Mouse (Mus musculus): ENCODE results near the gene Ripor3. TPM values are rescaled to one million over a fixed set of nuclear protein-coding genes. Genes with fewer than 3 reads are reported as not detected.

Gene Ripor3
- total and polyA plus RNA-seq, 3 experiments = 0.17 TPM; not detected in 2

DNA sequence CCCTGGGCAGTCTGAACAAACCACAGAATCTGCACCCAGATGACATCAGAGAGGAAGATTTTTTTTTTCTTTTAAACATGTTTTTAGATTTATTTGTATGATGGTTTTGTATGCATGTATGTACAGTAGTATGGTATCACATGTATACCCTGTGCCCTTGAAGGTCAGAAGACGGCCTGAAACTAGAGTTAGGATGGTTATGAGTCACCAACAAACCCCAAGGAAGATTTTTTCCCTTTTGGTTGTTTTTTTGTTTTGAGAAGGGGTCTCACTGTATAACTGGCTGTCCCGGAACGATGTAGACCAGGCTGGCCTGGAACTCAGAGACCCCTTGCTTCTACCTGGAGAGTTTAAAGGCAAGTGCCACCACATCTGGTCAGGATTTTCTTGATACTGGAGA lies 79.4 kb downstream of the Ripor3 start (continued):
- TF ChIP-seq ZKSCAN1 (IDR thresholded peaks at IDR 0.05; ENCODE audit: borderline replicate concordance, low read depth, low read length) (no peak), IRF4 (IDR thresholded peaks at IDR 0.05; ENCODE audit: low read depth, low read length) (peak; percentile 87), SIN3A (IDR thresholded peaks at IDR 0.05; ENCODE audit: low read length) (peak; percentile 18; the same call in 1 of the 2 replicates), CHD2 (IDR thresholded peaks at IDR 0.05; ENCODE audit: low read length) (no peak), E2F4 (IDR thresholded peaks at IDR 0.05; ENCODE audit: insufficient replicate concordance, low read depth, low read length) (no peak)

Other genes starting within 250 kb of the Ripor3 start
- gene Ptpn1, start 78.6 kb downstream of the Ripor3 start, total RNA-seq (2012; rRNA removed) = 77.6 and 90.0 TPM in 2 replicates
- 69.8 and 78.5 TPM in 2 replicates for gene Ptpn1, start 78.6 kb downstream of the Ripor3 start, total RNA-seq (2014; rRNA removed)
- gene Ptpn1, start 78.6 kb downstream of the Ripor3 start, polyA plus RNA-seq (2012; ENCODE audit: insufficient read length, low read depth) = 131 and 139 TPM in 2 replicates
- 2.1 and 2.8 TPM in 2 replicates for gene Pard6b, start 70.4 kb upstream of the Ripor3 start, total RNA-seq (2012; rRNA removed)
- 1.2 TPM in 2 replicates for gene Pard6b, start 70.4 kb upstream of the Ripor3 start, total RNA-seq (2014; rRNA removed)
- gene Pard6b, start 70.4 kb upstream of the Ripor3 start, polyA plus RNA-seq (2012; ENCODE audit: insufficient read length, low read depth) = 1.1 and 1.3 TPM in 2 replicates
- gene Adnp, start 196.5 kb upstream of the Ripor3 start, total RNA-seq (2012; rRNA removed) = 3.3 and 3.5 TPM in 2 replicates
- gene Adnp, start 196.5 kb upstream of the Ripor3 start, total RNA-seq (2014; rRNA removed) = 1.3 TPM in 2 replicates
- 11.8 and 12.9 TPM in 2 replicates for gene Adnp, start 196.5 kb upstream of the Ripor3 start, polyA plus RNA-seq (2012; ENCODE audit: insufficient read length, low read depth)
- 26.1 and 27.8 TPM in 2 replicates for gene Gm20716, start 219.7 kb upstream of the Ripor3 start, total RNA-seq (2012; rRNA removed)
- gene Gm20716, start 219.7 kb upstream of the Ripor3 start, total RNA-seq (2014; rRNA removed) = 26.9 and 28.6 TPM in 2 replicates
- 30.7 and 34.8 TPM in 2 replicates for gene Gm20716, start 219.7 kb upstream of the Ripor3 start, polyA plus RNA-seq (2012; ENCODE audit: insufficient read length, low read depth)
- gene Dpm1, start 220.0 kb upstream of the Ripor3 start, total RNA-seq (2012; rRNA removed) = 28.5 and 34.5 TPM in 2 replicates
- gene Dpm1, start 220.0 kb upstream of the Ripor3 start, total RNA-seq (2014; rRNA removed) = 52.9 and 55.3 TPM in 2 replicates
- 30.7 and 54.9 TPM in 2 replicates for gene Dpm1, start 220.0 kb upstream of the Ripor3 start, polyA plus RNA-seq (2012; ENCODE audit: insufficient read length, low read depth)
- gene Mocs3, start 220.0 kb upstream of the Ripor3 start, total RNA-seq (2012; rRNA removed) = 10.6 and 13.3 TPM in 2 replicates
- gene Mocs3, start 220.0 kb upstream of the Ripor3 start, total RNA-seq (2014; rRNA removed) = 8.0 and 9.5 TPM in 2 replicates
- gene Mocs3, start 220.0 kb upstream of the Ripor3 start, polyA plus RNA-seq (2012; ENCODE audit: insufficient read length, low read depth) = 7.2 and 7.6 TPM in 2 replicates

Measured in CH12.LX (cell line).